In the genomic region with DNA sequence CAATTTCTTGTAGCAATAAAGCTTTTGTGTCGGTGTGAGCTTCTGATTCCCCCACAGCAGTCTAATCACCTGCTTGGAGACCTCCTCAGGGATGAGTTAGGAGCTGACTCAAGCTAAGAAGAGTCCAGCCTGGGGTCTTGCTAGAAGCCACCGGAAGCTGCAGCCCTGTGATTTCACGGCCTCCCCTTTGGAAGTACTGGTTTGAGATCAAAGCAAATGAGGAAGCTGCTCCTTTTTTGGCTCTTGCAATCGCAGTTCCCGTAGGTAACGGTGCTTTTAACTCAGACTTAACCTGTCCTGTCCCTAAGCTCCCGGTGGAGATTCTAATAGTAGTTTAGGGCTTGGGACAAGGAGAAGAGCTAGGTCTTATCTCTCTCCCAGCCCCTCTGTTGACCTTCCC, we compare ENCODE assay signal across 21 mouse cellular contexts. TPM values are rescaled to one million over a fixed set of nuclear protein-coding genes. Genes with fewer than 3 reads are reported as not detected.
DNase-seq lines count a peak whose midpoint lies in the region; ATAC-seq and TF ChIP-seq lines count a peak whose summit lies in the region.
"Had no signal": no experiment of that assay in that cellular context is flagged by ENCODE, and none has a peak within 500 bp of the region (broad histone marks: within the 10 kb centered on the region; RNA-seq: fewer than 3 reads in every experiment).

No protein-coding gene starts in this region.

- no peaks in the 10 kb centered on the region for H3K9me3 ChIP-seq in liver, postnatal 0 days (ENCODE audit: low read length)
- H3K9me3 ChIP-seq: embryonic facial prominence, embryonic 10.5 days; embryonic facial prominence, embryonic 12.5 days; forebrain, embryonic 13.5 days; forebrain, embryonic 15.5 days had no signal

- no peak for ATAC-seq in liver, postnatal 0 days
- ATAC-seq in common myeloid progenitor, adult 5-6 weeks (replicated peaks; ENCODE audit: low read depth, poor library complexity, severe bottlenecking), result 0 out of 2 replicates have a peak, but pooled peaks have one; percentile 20
- ATAC-seq in granulocyte monocyte progenitor cell, adult 5-6 weeks (replicated peaks; ENCODE audit: poor library complexity, severe bottlenecking), result peak; percentile 56
- ATAC-seq in megakaryocyte progenitor cell, adult 5-6 weeks (replicated peaks; ENCODE audit: poor library complexity), result peak; percentile 38; the same call in 1 of the 2 replicates
- ATAC-seq: forebrain, embryonic 13.5 days; forebrain, embryonic 15.5 days; forebrain, postnatal 0 days had no signal

- H3K27me3 ChIP-seq in liver, postnatal 0 days (ENCODE audit: insufficient read depth, low read length), result no peaks in the 10 kb centered on the region
- H3K27me3 ChIP-seq: embryonic facial prominence, embryonic 12.5 days; forebrain, embryonic 13.5 days; forebrain, embryonic 15.5 days had no signal

- H3K36me3 ChIP-seq in liver, postnatal 0 days (replicated peaks; ENCODE audit: insufficient read depth, low read length), result no peaks in the 10 kb centered on the region
- H3K36me3 ChIP-seq: embryonic facial prominence, embryonic 10.5 days; embryonic facial prominence, embryonic 12.5 days; forebrain, embryonic 15.5 days had no signal

- no peak for TF ChIP-seq CTCF in liver, postnatal 0 days (IDR thresholded peaks at IDR 0.05; ENCODE audit: low read depth)

- peak overlapping the region; percentile 27 for H3K4me2 ChIP-seq in liver, postnatal 0 days (ENCODE audit: low read depth, low read length)
- H3K4me2 ChIP-seq: embryonic facial prominence, embryonic 12.5 days; forebrain, embryonic 13.5 days; forebrain, embryonic 15.5 days had no signal

- 36% methylated on average over 7 of the region's 7 CpGs for WGBS in liver, postnatal 0 days (ENCODE audit: insufficient replicate concordance)

- H3K4me3 ChIP-seq in liver, postnatal 0 days (ENCODE audit: low read depth, low read length), result no peak overlapping the region
- H3K4me3 ChIP-seq: embryonic facial prominence, embryonic 10.5 days; embryonic facial prominence, embryonic 12.5 days; forebrain, embryonic 13.5 days; forebrain, embryonic 15.5 days had no signal

- H3K9ac ChIP-seq in liver, postnatal 0 days (replicated peaks), result no peak overlapping the region
- H3K9ac ChIP-seq: embryonic facial prominence, embryonic 12.5 days; forebrain, embryonic 13.5 days; forebrain, embryonic 15.5 days; forebrain, postnatal 0 days had no signal

- no peak for TF ChIP-seq EP300 in liver, postnatal 0 days (IDR thresholded peaks at IDR 0.05; ENCODE audit: low read depth)

- DNase-seq in liver, postnatal 0 days, result no peak
- no peak for DNase-seq in liver
- DNase-seq in embryo, embryonic 9.5 days (ENCODE audit: extremely low spot score), result no peak
- no peak for DNase-seq in kidney, adult 18-20 months
- DNase-seq: adrenal gland, adult 2 months; adrenal gland, postnatal 10 days; adrenal gland, postnatal 25 days; cerebellum, adult 11-12 months; cerebellum, adult 2 months; cerebellum, adult 9-10 months; cerebellum, postnatal 10 days; cerebellum, postnatal 25 days; embryo, embryonic 11 days; forebrain, postnatal 0 days had no signal

- peak overlapping the region; percentile 24; the same call in 1 of the 2 replicates for H3K27ac ChIP-seq in liver, postnatal 0 days (ENCODE audit: low read depth)
- H3K27ac ChIP-seq: embryonic facial prominence, embryonic 10.5 days; embryonic facial prominence, embryonic 12.5 days; forebrain, embryonic 13.5 days; forebrain, embryonic 15.5 days had no signal

- H3K4me1 ChIP-seq in liver, postnatal 0 days (ENCODE audit: insufficient read depth), result no peaks in the 10 kb centered on the region
- H3K4me1 ChIP-seq: embryonic facial prominence, embryonic 12.5 days; forebrain, embryonic 13.5 days; forebrain, embryonic 15.5 days had no signal

RNA-seq across cellular contexts. Expression of a gene that starts 15.9 kb away (rescaled TPM):
- 1.7 and 1.9 TPM in 2 replicates for polyA plus RNA-seq in liver, postnatal 0 days (2015; fragmentation: Nextera tagmentation; extraction: Ambion mirVana)
- total RNA-seq in common myeloid progenitor, adult 5-6 weeks (2017), result 2.9 and 5.8 TPM in 2 replicates
- total RNA-seq in granulocyte monocyte progenitor cell, adult 5-6 weeks (2014; fragmentation: Nextera tagmentation), result 2.1 and 2.8 TPM in 2 replicates
- total RNA-seq in granulocyte monocyte progenitor cell, adult 5-6 weeks (2017), result 0.39 TPM in 1 of 2 replicates, not detected in the other
- total RNA-seq in megakaryocyte progenitor cell, adult 5-6 weeks (2015), result 1.1 and 1.5 TPM in 2 replicates
- total RNA-seq in megakaryocyte progenitor cell, adult 5-6 weeks (2017), result 0.64 and 1.1 TPM in 2 replicates

RNA-seq across cellular contexts. Expression of a gene that starts 19.0 kb away (rescaled TPM):
- polyA plus RNA-seq in liver, postnatal 0 days (2015; fragmentation: Nextera tagmentation; extraction: Ambion mirVana), result 3.9 and 5.6 TPM in 2 replicates
- total RNA-seq in common myeloid progenitor, adult 5-6 weeks (2017), result 53.1 and 60.7 TPM in 2 replicates
- total RNA-seq in granulocyte monocyte progenitor cell, adult 5-6 weeks (2014; fragmentation: Nextera tagmentation), result 34.8 and 46.6 TPM in 2 replicates
- 36.4 and 47.6 TPM in 2 replicates for total RNA-seq in granulocyte monocyte progenitor cell, adult 5-6 weeks (2017)
- total RNA-seq in megakaryocyte progenitor cell, adult 5-6 weeks (2015), result 37.1 and 41.2 TPM in 2 replicates
- 42.0 and 53.9 TPM in 2 replicates for total RNA-seq in megakaryocyte progenitor cell, adult 5-6 weeks (2017)

RNA-seq across cellular contexts. Expression of a gene that starts 37.0 kb away (rescaled TPM):
- polyA plus RNA-seq in liver, postnatal 0 days (2015; fragmentation: Nextera tagmentation; extraction: Ambion mirVana), result 1.00 and 3.0 TPM in 2 replicates
- total RNA-seq in common myeloid progenitor, adult 5-6 weeks (2017), result 14.1 and 23.1 TPM in 2 replicates
- total RNA-seq in granulocyte monocyte progenitor cell, adult 5-6 weeks (2014; fragmentation: Nextera tagmentation), result 16.1 and 16.3 TPM in 2 replicates
- total RNA-seq in granulocyte monocyte progenitor cell, adult 5-6 weeks (2017), result 8.2 and 29.9 TPM in 2 replicates
- 2.9 and 4.4 TPM in 2 replicates for total RNA-seq in megakaryocyte progenitor cell, adult 5-6 weeks (2015)
- total RNA-seq in megakaryocyte progenitor cell, adult 5-6 weeks (2017), result 13.9 and 18.7 TPM in 2 replicates

RNA-seq across cellular contexts. Expression of a gene that starts 46.2 kb away (rescaled TPM):
- polyA plus RNA-seq in liver, postnatal 0 days (2015; fragmentation: Nextera tagmentation; extraction: Ambion mirVana), result 59.7 and 66.3 TPM in 2 replicates
- total RNA-seq in common myeloid progenitor, adult 5-6 weeks (2017), result 8.3 and 11.1 TPM in 2 replicates
- 42.3 and 113 TPM in 2 replicates for total RNA-seq in granulocyte monocyte progenitor cell, adult 5-6 weeks (2014; fragmentation: Nextera tagmentation)
- 45.2 and 50.0 TPM in 2 replicates for total RNA-seq in granulocyte monocyte progenitor cell, adult 5-6 weeks (2017)
- 74.0 and 86.1 TPM in 2 replicates for total RNA-seq in megakaryocyte progenitor cell, adult 5-6 weeks (2015)
- total RNA-seq in megakaryocyte progenitor cell, adult 5-6 weeks (2017), result 19.1 and 35.2 TPM in 2 replicates
